Mouse (Mus musculus) cerebellum, adult 2 months (tissue): ENCODE data around the gene Tnpo2. TPM values are rescaled to one million over a fixed set of nuclear protein-coding genes. Genes with fewer than 3 reads are reported as not detected.

Source experiments
- DNase-seq, 2 experiments: peaks; one replicate each; pipeline ENCODE4 v3.0.0; 2021
- H3K27ac ChIP-seq: fragments of 200-500 bp; 2 replicates; pipeline ENCODE4 v1.5.1; 2012; ENCODE audit warnings: low read length, control low read depth, inconsistent platforms; ENCODE audit not compliant: insufficient read depth
- H3K27me3 ChIP-seq: fragments of 200-500 bp; 2 replicates; pipeline ENCODE4 v1.6.1; 2012; ENCODE audit warnings: inconsistent platforms, mild to moderate bottlenecking, low read length, moderate library complexity; ENCODE audit not compliant: control insufficient read depth, insufficient read depth
- H3K4me1 ChIP-seq: fragments of 200-500 bp; 2 replicates; pipeline ENCODE4 v1.6.1; 2011; ENCODE audit warnings: low read length; ENCODE audit not compliant: control insufficient read depth, insufficient read depth
- H3K4me3 ChIP-seq: fragments of 200-500 bp; replicated peaks from 2 replicates; pipeline ENCODE3; 2011; ENCODE audit warnings: mild to moderate bottlenecking, low read depth, low read length, control low read depth; ENCODE audit not compliant: insufficient read depth
- CTCF ChIP-seq: fragments of 200-500 bp; IDR thresholded peaks from 2 replicates; pipeline ENCODE4 v1.5.1; 2011; ENCODE audit warnings: low read depth, mild to moderate bottlenecking, control low read depth, low read length, moderate library complexity, borderline replicate concordance; ENCODE audit not compliant: insufficient read depth
- POLR2A ChIP-seq: fragments of 200-500 bp; IDR thresholded peaks from 2 replicates; pipeline ENCODE4 v1.6.1; 2011; ENCODE audit warnings: low read length, control low read depth, borderline replicate concordance; ENCODE audit not compliant: insufficient read depth
- WGBS: fragments of 180-500 bp; shearing (Covaris S2); methylation state at CpG from one replicate; pipeline ENCODE4 v1.1.7; 2018; 5-methylcytosine and 5-hydroxymethylcytosine counted together
- polyA plus RNA-seq: library from polyadenylated mRNA; depleted of rRNA; stranded (reverse); fragments of >200 nt; gene quantifications from 2 replicates; pipeline ENCODE4 v1.2.3, GENCODE M21; 2012

Gene Tnpo2
- polyA plus RNA-seq, 1 experiment = 92.0 TPM

DNA sequence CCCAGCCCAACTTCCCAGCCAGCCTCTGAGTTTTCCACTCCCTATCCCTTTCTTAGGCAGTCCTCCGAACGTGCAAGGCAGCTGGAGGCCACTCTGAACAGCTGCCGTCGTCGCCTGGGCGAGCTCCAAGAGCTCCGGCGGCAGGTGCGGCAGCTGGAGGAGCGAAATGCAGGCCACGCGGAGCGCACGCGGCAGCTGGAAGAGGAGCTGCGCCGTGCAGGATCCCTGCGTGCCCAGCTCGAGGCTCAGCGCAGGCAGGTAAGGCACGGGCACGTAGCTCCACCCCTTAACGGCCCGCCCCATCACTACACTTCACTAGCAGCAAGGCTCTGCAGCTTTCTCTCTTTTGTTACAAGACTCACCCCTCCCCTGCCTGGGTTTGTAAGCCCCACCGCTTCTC, 41.0 kb upstream of the Tnpo2 start:
- TF ChIP-seq CTCF (no peak), POLR2A (no peak)
- peaks cover 2% of the 10 kb centered on the region; the same call in 1 of the 2 replicates for H3K4me1 ChIP-seq
- WGBS = 19% methylated on average over 25 of the region's 25 CpGs
- no peak overlapping the region for H3K4me3 ChIP-seq
- H3K27ac ChIP-seq = no peak overlapping the region
- H3K27me3 ChIP-seq = no peaks in the 10 kb centered on the region
- DNase-seq = no peak

DNA sequence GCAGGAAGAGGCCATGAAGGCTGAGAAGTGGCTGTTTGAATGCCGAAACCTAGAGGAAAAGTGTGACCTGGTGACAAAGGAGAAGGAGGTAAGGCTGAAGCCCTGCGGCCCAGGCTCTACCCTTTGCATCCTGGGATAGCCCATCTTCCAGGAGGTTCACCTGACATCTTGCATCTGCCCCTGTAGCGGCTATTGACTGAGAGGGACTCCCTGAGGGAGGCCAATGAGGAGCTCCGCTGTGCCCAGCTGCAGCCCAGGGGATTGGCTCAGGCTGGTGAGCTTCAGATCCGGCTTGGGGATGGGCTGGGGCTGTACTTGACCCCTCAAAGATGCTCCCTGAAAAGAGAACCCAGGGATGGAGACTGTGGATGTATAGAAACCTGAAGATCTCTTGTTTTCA, 39.7 kb upstream of the Tnpo2 start:
- WGBS = 86% methylated on average over 5 of the region's 5 CpGs
- no peak for TF ChIP-seq CTCF
- TF ChIP-seq POLR2A = no peak
- DNase-seq = no peak
- no peaks in the 10 kb centered on the region for H3K27me3 ChIP-seq
- H3K4me3 ChIP-seq = no peak overlapping the region
- no peak overlapping the region for H3K27ac ChIP-seq
- no peaks in the 10 kb centered on the region; the same call in 1 of the 2 replicates for H3K4me1 ChIP-seq

DNA sequence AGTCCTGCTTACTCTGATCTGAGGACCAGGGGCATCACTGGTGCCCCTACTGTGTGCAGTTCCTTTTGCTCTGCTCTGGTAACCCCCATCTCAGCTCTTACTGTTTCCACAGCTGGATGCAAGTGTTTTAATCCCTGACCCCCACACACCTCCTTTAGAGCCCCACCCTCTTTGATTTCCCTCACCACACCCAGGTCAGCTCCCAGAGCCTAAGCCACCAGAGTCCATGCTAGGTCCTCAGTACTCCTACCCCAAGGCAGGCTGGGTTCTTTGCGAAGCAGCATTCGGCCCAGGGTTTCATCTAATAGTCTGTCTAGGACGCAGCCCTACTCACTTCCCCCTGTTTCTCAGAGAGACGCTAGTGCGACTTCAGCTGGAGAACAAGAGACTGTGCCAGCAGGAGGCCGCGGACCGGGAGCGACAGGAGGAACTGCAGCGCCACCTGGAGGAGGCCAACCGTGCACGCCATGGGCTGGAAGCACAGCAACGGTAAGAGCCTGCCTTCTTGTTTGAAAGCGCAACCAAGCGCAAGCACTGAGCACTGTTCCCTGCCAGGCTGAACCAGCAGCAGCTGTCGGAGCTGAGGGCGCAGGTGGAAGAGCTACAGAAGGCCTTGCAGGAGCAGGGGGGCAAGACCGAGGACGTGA, 38.9 kb upstream of the Tnpo2 start:
- Histone ChIP-seq H3K4me3 (peak overlapping the region; percentile 36), H3K4me1 (no peaks in the 10 kb centered on the region; the same call in 1 of the 2 replicates), H3K27ac (0 out of 2 replicates have a peak overlapping the region, but pooled peaks have one; percentile 17), H3K27me3 (no peaks in the 10 kb centered on the region)
- peak; percentile 93 to 96 for DNase-seq
- WGBS = 2% methylated on average over 19 of the region's 19 CpGs
- TF ChIP-seq CTCF (peak; percentile 96), POLR2A (peak; percentile 66; the same call in 1 of the 2 replicates)

DNA sequence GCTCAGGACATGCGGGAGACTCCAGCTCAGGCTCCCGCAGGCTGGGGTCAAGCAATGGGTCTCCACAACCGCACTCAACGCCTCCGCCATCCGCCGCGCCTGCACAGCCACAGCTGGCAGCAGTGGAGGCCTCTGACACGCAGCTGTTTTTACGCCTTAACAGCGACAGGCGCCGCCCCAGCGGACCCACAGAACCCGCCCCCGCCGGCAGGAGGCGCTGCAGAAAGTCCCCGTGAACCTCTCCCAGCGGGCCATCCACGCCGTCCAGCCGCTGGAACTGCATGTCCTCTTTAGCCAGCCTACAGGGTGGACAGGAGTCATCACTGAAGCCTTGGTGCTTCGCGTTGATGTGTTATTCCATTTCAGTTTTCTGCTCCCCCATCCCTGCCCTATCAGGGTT, 29.0 kb upstream of the Tnpo2 start:
- H3K4me1 ChIP-seq = no peaks in the 10 kb centered on the region
- no peak overlapping the region for H3K27ac ChIP-seq
- no peak for DNase-seq
- H3K27me3 ChIP-seq = peaks cover 6% of the 10 kb centered on the region; the same call in 1 of the 2 replicates
- TF ChIP-seq POLR2A = no peak
- TF ChIP-seq CTCF = 0 out of 2 replicates have a peak, but pooled peaks have one; percentile 10
- 14% methylated on average over 25 of the region's 25 CpGs for WGBS
- H3K4me3 ChIP-seq = no peak overlapping the region

DNA sequence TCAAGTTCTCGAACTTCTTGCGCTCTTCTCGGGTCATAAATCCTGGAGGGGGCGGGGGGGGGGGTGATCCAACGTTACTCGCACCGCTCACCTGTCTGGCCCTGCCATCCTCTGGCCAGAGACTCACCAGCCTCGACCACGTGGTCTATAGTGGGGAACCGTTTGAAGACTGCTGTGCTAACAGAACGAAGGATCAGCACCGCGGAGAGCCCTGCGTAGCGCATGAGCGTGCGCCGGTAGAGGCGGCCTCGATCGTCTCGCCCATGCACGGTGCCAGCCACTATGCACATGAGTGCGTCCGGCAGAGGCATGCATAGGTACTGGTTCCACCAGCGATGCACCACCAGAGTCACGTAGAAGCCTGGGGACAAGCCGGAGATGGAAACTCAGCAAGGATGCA, 25.5 kb upstream of the Tnpo2 start:
- 19% methylated on average over 28 of the region's 28 CpGs for WGBS
- no peak overlapping the region for H3K4me3 ChIP-seq
- TF ChIP-seq CTCF (no peak), POLR2A (no peak)

DNA sequence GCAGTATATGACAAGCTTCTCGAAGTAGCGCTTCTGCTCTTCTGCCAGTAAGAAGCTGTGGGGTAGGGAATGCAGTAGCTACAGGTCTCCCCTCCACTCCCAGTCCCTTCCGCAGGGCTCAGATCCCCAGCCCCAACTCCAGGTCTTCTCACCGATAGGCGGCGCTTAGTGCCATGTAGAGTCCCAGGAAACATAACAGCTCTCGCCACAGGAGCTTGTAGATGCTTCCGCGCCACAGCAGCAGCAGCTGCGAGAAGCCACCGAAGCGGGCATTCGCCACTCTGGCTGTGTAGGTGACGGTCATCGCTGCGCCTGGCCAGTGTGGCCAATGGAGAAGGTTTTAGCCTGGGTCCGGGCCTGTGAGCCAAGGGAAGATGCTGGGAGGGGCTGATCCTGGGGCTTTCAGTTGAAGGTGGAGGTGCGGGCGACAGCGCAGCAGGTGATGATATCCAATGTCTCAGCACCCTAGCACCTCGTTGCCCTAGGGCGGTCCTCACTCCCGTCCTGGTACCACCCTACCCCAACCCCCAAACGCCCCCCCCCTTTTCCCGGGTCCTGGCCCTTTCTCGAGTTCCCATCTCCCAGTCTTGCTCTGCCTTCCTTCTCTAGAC, 23.4 kb upstream of the Tnpo2 start:
- Histone ChIP-seq H3K27ac (no peak overlapping the region), H3K4me1 (no peaks in the 10 kb centered on the region), H3K4me3 (peak overlapping the region; percentile 63), H3K27me3 (peaks cover 3% of the 10 kb centered on the region; the same call in 1 of the 2 replicates)
- WGBS = 4% methylated on average over 26 of the region's 26 CpGs
- TF ChIP-seq CTCF = peak; percentile 67
- TF ChIP-seq POLR2A = 0 out of 2 replicates have a peak, but pooled peaks have one; percentile 15
- DNase-seq = peak; percentile 71 to 78

More for the DNA sequence above, 25.5 kb upstream of the Tnpo2 start:
- Histone ChIP-seq H3K27me3 (peaks cover 6% of the 10 kb centered on the region; the same call in 1 of the 2 replicates), H3K4me1 (no peaks in the 10 kb centered on the region), H3K27ac (no peak overlapping the region)
- DNase-seq = no peak

DNA sequence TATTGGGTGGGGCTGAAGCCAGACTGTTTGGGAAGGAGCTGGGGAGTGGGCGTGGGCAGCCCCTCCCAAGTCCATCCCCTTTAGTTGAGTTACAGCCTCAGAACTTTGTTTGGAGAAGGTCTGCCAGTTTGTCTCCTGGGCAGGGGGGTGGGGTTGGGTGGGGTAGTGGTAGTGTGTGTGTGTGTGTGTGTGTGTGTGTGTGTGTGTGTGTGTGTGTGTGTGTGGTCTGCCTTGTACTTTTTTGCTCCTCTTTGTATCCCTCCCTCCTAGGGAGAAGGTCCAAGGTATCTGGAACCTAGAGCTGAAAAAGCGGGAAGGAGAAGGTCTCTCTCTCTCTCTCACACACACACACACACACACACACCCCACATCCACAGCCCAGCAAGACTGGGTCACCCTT, 22.3 kb upstream of the Tnpo2 start, which contains the start of gene Best2:
Gene Best2 (minus strand): TSS at position 101 of the 400 bp plus-strand sequence.
- Histone ChIP-seq H3K27me3 (peaks cover 3% of the 10 kb centered on the region; the same call in 1 of the 2 replicates), H3K27ac (no peak within 1 kb of the TSS), H3K4me3 (peak within 1 kb of the TSS; percentile 63), H3K4me1 (no peaks in the 10 kb centered on the region)
- 60% methylated on average over 2 of the region's 2 CpGs for WGBS
- TF ChIP-seq POLR2A = no peak
- TF ChIP-seq CTCF = no peak
- no peak for DNase-seq

DNA sequence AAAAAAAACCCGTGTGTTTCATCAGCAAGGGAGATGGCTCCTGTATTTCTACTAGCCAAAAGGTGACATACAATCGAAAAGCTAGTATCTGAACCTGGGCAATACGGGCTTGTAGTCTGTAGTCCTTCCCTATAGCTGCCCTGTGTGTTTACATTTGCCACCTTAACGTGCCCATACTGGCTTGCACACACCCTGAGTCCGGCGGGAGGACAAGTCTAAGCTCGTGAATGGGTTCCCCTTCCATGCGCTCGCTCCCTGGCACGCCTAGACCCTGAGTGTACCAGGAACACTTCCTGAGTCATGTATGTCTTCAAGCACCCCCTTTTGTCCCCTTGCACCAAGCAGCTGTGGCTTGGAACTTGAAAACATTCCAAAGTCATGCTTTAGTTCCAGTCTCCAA, 20.0 kb upstream of the Tnpo2 start:
- Histone ChIP-seq H3K27me3 (no peaks in the 10 kb centered on the region), H3K27ac (no peak overlapping the region), H3K4me3 (no peak overlapping the region), H3K4me1 (no peaks in the 10 kb centered on the region)
- 62% methylated on average over 10 of the region's 10 CpGs for WGBS
- TF ChIP-seq POLR2A = no peak
- DNase-seq = no peak
